Mouse (Mus musculus) embryo, embryonic 10.5 days (tissue): Measurements from ENCODE around the gene Gpr68.

Source experiments
- DNase-seq: peaks from one replicate; pipeline ENCODE4 v3.0.0-alpha.2; 2015; ENCODE audit warnings: low spot score

The Gpr68 gene

DNA sequence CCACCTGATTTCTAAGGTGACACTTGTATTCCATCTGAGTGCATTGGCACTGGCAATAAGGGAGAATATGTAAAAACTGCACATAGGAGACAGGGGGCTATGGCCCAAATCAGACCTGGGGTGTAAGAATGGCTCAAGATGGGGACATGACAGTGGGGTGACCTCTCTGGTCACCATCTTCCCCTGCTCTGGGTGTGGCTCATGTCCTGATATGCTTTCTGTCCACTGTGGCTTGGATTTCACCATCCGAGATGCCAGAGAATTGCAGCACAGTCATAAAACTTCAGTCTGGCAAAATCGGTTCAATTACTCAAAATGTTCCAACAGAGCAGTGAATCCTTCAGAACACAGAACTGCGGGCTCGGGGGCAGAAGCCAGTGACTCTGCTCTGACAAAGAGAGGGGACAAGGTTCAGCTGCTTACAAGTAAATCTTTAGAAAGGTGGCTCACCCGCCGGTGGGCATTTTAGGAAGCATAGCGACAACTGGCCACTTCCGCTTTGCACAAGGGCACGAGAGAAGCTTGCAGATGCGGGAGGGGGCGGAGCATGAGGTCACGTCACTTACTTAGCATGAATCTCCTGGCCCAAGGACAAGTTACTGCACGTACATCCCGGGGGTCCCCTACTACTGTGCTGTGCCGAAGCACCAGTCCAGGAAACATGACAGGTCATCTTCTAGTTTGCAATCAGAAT, 16.8 kb upstream of the Gpr68 start:
- DNase-seq: no peak

DNA sequence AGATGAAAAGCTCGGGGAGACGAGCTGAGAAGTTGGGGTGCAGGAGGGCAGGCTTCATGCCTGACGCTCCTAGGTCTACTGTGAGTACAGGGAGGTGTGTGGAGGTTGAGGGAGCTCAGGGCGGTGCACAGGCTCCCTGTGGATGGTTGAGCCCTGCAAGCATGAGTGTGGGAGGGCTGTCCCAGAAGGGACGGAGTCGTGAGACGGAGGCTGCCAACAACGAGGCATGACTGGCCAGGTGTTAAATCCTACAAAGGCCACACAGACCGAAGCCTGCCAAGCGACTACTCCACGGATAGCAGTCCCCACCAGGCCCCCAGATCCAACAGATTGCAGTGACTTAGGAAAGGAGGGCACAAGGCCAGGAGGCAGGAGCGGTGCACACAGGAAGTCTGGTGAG, 2.7 kb upstream of the Gpr68 start:
- DNase-seq: no peak

DNA sequence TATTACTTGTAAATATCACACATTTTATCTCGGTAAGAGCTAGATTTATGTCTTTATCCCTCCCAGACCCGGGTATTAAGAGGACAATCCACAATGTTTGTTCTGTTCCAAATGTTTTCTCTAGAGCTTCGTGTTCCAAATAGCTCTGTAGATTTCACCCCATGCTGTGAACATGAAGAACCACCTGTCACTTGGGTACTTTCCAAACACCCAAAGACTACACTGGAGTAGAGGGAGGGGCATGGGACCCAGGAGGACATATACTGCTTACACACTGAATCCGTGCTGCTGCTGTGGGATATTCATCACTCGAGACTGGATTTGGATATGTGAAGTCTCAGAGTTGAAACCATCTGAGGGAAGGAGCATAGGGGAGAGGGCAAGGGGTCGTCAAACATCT, 1.8 kb upstream of the Gpr68 start:
- no peak for DNase-seq

DNA sequence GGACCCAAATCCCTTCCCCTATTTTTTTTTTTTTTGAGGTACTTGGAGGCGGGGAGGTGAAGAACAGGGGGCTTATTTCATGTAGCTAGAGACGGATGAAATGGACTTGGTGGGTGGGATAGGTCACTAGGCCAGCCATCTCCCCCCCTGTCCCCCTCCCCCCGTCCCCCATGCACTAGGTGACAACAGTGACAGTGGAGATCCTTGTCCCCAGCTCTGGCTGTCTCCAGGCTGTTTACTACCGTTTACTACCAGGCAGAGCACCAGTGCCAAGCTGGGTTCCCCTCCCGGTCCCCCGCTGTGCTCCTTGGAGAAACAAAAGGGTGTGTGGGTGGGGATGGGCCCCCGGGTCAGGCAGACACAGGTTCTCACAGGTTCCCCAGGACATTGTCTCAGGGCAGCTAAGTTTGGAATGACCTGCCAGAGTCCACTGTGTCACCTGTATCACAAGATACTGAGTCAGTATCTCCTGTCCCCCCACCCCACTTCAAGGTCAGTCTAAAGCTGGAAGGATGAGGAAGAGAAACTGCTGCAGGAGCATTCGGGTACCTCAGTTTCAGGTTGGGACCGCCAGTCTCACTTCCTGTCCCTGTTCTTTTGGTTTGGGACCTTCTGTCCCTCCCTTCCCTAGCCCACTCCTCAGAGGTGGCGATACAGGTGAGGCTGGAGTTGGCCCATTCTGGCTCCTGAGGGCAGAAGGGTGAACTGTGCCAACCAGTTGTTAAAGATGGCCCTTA, 468 bp upstream of the Gpr68 start:
- DNase-seq: no peak

DNA sequence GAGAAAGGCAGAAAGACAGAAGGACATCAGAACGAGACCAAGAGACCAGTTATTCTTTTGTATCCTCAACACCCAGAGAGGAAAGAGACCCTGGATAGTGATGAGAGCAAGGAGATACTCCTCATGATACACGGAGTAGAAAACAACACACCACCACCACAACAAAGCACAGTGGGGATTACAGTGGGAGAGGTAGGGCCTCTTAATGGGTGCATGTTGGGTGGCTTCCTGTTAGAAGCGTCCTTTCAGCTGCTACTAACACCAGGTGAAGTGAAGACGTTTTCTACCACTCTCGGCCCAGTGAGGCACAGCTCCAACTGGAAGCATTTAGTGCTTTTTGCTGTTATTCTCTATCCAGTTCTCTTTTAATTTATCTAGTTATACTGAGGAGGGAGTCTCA, 1.1 kb downstream of the Gpr68 start:
- DNase-seq: no peak

DNA sequence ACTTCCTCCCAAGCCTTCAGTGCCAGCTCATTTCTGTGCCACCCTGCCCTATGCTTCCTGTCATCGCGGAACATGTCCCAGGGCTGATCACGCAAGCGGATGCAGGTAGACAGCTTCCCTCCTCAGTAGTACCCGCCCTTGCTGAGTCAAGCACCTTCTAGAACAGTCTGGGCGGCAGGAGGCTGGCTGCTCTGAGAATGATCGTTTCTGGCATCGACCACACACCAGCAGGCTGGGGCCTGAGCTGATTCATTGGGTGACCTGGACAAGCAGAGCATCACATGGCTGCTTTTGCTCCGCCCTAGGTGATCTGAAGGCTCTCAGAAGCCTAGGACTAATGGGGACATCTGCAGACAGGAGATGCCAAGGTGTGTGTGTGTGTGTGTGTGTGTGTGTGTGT, 4.2 kb downstream of the Gpr68 start:
- no peak for DNase-seq

DNA sequence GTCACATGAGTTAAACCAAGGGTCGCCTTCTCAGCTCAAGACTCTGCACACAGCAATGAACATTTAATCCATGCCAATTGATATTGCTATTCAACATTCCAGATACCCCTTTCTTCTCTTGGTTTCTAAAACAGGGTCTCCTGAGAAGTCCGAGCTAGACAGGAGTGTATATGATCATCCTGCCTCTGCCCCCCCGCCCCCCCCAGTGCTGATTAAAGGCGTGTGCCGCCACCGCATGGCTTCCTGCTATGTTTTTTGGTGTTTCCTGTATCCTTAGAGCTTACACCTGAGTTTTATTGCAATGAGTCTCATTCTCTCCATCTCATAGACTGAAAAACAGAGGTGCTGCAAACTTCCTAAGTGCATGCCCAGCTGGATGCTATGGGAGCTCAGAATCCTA, 6.6 kb downstream of the Gpr68 start:
- no peak for DNase-seq

DNA sequence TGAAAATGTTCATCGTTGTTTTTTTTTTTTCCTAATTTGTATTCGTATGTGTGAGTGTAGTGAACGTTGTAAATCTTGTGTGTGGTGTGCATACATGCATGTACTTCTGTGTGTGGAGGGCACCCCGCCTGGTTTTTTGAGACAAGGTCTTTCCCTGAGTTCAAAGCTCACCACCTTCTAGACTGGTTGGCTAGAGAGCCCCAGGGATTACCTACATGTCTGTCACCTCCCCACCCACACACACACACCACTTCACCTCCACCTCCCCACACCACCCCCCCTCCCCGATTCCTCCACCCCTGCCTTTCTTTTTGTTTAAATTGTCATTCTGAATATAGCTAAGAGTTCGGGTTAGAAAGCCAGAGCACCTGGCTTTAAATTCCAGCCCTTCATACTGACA, 7.1 kb downstream of the Gpr68 start:
- DNase-seq: no peak

DNA sequence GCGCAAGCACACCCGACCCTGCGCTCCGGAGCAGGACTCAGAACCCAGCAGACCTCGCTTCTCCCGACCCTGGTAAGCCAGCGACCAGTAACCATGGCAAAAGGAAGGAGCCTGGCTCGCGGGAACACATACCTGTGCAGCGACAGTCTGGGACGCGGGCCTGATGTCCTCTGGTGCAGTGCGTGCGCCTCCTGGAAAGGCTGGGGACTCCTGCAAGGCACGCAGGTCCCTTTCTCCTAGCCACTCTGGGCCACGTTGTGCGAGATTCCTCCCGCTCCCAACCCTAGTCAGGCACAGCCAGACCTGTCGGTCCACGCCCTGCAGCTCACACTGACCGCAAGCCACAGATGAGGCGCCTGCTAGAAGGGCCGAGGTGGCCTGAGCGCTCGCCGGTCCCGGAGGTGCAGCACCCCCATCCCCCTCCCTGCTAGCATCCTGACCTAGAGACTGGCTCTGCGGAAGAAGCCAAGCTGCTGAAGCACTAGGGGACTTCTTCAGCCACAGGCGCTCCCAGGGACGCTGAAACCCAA, 8.8 kb downstream of the Gpr68 start:
- DNase-seq: peak; percentile 12

DNA sequence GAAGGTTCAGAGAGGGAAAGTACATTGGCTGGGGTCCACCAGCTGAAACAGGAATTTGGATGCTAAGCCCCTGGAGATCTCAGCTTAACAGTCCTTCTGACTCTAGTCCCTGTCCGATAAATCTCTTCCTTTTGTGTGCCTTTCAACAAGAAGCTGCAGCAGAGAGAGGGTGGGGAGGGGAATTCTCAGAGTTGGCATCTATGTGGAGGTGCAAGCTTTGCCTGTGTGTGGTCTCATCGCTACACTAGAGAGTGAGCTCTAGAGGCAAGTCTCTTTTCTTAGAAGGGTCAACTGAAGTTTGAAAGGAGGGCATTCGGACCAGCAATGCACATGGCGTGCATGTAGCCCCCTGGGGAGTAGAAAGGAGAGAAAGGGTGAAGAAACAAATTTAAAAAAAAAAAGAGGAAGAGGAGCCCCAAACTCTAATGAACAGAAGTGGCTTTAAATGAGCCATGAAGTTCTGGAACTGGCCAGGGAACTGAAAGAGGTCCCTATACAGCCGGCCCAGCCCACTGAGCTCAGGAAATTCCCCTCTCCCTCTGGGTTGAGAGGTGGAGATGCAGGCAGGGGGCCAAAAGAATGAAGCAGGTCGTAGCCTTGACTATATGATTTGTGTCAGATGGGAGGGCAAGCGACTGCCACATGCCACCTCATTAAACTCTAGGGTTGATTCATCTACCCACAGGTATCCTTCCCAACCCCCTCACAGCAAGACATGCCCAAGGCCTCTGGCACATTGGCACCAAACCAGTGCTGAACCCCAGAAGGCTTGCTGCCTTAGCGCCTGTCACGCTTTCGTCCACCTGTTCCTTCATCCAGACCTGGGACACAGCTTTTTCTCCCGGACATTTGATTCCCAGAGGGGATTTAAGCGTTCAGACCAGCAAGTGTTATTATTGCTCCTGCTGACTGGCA, 10.0 kb downstream of the Gpr68 start:
- peak; percentile 36 for DNase-seq

DNA sequence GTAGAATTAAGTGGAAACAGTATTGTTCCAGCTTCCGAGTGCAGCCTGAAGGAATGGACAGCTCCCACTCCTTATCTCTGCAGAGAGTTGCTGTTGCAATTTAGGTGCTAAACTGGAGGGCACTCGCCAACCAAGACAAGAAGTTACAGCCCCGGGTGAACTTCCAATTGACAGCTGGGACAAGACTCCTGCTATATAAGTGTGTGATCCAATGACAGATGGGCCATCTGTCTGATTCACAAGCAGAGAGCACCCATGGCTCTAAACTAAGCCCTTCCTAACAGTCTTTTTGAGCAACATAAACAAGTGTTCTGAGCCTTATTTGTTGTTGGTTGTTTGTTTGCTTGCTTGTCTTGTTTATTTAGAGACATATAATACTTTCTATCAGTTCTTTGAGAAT, 11.3 kb downstream of the Gpr68 start:
- no peak for DNase-seq

DNA sequence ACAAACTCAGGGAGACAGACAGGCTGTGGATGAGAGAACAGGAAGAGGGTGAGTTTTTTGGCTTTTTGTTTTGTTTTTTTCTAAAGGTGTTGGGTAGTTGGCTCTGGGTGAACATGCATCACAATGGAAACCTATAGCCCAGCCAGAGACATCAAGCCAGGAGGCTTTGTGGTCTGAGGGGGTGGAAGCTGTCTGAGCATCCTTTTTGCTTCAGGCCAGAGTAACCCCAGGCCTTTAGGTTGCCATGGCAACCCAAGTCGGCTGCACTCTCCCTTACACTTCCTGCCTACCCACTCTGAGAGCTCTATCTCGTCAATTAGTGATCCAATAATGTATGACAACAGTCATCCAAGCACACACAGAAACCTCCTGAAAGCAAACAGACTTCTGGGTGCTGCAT, 12.5 kb downstream of the Gpr68 start:
- no peak for DNase-seq

DNA sequence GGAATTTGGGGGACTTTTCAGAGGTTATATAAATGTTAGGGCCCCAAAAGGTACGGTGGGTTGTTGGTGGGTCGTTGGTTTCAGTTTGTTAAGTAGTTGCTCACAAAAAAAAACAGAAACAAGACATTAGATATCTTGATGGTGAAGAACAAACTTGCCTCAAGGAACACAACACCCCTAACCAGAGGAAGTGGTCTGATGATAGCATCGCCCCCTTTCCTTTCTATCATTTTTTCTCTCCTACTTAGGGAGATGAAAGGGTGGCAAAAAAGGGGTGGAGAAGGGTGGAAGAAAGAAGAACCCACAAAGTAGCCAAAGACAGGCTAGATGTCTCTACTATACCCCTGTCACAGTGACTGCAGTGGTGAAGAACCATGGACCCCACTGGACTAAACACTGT, 17.4 kb downstream of the Gpr68 start:
- DNase-seq: no peak

DNA sequence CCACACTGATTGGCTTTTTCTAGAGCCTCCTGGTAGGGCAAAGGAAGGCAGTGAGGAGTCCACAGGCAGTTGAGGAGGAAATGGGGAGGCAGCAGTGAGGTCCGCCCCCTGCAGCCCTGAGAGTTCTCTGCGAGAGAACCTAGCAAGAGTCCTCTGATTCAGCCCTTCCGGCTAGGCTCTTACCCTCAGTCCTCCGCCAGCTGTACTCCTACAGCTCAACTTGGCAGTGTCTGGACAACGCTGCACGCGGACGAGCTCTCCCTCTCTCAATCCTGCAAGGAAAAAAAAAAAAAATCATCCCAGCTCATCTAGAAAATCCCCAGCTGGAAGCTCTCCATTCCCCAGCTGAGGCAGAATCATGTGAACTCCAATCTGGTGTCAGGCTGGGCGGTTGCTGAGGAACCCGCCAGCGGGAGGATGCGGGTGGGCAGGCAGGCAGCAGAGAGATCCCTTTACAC, 20.2 kb downstream of the Gpr68 start:
- peak; percentile 13 for DNase-seq

DNA sequence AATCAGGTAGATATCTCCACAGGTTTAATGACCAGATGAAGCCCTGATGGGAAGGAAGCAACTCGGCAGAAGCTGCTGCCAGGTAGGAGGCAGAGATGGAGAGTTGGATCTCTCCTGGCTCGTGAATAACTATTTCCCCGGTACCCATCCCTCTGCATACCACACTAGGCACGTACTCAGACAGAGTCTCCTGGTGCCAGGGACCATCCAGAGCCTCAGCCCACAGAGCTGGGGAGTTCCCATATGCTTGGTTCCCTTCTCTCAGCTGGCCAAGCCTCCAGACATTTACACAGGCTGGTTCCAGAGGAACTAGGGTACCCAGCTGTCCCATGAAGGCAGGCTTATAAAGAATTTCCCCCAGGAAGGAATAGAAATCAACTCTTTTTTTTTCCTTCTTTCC, 21.1 kb downstream of the Gpr68 start:
- DNase-seq: no peak

DNA sequence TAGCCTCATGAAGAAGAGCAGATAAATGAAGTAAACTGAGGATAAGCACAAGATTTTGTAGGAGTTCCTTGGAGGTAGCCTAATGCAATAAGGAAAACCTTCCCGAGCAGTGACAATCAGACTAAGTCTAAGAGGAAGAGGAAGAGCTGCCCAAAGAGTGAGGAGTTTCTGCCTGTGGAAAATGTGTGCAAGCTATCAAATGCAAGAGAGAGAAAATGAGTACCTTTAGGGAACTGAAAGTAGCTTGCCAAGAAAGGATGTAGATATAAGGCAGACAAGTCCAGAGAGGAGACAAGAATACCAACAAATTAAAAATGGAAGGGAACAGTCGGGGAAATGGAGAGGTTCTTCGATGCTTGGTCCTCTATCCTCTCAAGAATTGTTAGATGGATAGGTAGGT, 22.4 kb downstream of the Gpr68 start:
- DNase-seq: no peak

DNA sequence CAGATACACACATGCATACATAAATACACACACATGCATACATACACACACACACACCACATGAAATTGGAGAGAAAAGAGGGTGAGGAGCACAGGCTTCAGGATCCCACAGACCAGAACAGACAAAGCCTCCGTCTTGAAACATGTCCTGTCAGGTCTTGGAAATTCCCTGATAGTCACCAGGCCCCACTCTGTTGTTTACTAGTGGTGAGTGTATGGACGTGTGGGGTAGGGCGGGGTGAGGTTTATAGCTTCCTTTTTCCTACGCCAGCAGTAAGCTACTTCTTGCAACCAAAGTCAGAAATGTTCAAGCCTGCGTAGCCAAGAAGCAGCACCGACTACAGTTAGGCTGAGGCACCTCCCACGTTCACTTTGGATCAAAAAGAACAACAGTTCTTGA, 24.8 kb downstream of the Gpr68 start:
- no peak for DNase-seq

DNA sequence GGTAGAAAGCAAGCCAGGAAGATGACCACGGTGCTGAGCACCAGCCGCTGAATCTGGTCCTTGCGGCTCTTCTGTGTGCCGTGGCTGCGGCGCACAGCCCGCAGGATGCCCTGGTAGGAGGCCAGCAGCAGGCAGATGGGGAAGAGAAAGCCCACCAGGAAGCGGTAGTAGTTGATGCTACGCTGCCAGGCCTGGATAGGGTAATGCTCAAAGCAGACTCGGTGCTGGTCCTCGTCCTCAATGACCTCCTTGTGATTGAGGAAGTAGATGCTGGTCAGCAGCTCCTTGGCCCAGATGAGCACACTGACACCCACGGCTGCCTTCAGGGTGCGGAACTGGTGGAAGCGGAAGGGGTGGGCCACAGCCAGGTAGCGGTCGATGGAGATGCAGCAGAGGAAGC, 29.4 kb downstream of the Gpr68 start:
- DNase-seq: no peak

DNA sequence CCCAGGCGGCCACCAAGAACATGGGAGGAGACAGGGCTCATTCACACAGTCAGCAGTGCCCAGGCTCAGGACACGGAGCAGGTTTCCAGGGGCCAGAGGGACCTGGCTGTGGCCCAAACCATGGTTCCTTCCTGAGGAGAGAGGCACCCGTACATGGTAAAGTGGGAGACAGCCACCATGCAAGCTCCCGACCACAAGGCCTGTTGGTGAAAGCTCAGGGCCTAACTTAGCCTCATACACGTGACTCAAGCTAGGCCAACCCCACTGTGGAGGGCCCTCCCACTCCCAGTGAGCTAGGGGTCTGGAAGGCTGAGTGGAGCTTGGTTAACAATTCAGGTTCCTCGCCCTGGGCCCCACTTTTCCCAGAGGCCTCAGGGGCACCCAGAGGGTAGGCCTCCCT, 30.1 kb downstream of the Gpr68 start:
- no peak for DNase-seq

DNA sequence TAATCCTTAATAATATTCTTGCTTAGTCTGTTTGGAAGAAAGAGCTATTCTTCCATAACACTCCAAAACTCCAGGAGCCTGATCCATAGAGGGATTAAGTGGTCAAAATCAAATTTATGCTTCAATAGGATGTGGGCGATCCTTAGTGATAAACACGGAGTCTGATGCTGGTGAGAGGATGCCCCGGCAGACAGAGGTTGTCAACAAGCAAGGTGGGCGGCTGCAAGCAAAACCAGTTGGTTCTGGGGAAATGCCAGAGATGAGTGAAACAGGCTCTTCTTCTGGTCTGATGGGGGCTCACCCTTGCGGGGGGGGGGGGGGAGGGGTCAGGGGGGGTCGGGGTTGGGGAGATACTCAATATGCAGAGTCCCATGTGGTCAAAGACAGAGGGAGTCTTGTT, 32.0 kb downstream of the Gpr68 start:
- DNase-seq: no peak

DNA sequence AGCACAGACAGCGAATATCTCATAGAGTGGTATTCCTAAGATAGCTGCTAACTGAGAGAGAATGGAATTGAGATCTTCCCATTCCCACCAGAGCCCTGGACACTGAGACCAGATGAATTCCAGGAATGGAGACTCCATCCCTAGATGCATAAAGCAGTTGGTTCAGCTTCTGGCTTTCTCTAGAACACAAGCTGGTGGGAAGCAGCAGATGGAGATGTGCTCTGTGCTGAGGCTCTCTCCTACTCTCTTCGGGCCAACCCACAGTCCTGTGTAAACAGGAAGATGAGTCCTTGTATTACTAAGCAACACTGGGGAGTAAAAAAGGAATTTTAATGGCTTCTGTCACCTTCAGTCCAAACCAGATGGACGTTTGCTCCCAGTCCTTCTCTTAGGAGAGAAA, 32.4 kb downstream of the Gpr68 start:
- DNase-seq: no peak

DNA sequence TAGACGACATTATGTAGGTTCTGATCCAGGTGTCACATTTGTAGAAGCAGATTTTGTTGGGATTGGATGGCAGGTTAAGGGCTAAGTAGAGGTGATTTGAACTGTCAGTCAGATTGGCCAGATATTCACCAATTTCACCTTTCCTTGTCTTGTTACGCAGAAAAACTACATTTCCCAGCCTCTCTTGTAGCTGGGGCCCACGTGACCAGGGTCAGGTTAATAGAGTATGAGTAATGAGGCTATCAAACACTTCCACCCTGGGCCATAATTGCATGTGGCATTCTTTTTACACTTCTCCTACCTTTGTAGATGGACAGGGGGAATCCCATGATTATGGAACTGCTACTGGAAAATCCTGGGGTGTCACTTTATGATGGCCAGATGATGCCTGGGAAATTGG, 34.4 kb downstream of the Gpr68 start:
- no peak for DNase-seq

DNA sequence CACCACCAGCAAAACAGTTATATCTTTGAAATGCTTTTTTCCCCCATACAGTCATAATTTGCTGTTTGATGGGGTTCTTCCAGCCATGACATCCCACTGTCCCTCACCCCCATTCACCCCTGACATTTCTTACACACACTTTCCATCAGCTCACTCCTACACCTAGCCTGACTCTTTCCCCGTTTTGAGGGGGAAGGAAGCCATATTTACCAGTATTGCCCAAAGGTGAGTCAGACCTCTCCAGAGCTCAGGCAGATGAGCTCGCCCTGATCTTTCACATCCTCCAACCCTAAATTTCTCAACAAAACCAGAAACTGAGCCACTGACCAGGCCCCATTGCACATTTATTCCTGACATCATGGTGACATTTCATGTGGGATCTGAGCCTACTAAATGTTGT, 36.2 kb downstream of the Gpr68 start:
- DNase-seq: no peak
